8 mouse cellular contexts compared by ENCODE assay signal in genomic region chr10:71306190-71306589, GRCm38 (mm10). TPM values are rescaled to one million over a fixed set of nuclear protein-coding genes. Genes with fewer than 3 reads are reported as not detected.
DNase-seq lines count a peak whose midpoint lies in the region; ATAC-seq and TF ChIP-seq lines count a peak whose summit lies in the region.

No protein-coding gene starts in this region.

- no peaks in the 10 kb centered on the region for H3K36me3 ChIP-seq in forebrain, embryonic 10.5 days (replicated peaks)
- H3K36me3 ChIP-seq in intestine, embryonic 16.5 days (ENCODE audit: control insufficient read depth, insufficient read depth, low read length): no peaks in the 10 kb centered on the region
- H3K36me3 ChIP-seq in neural tube, embryonic 13.5 days: no peaks in the 10 kb centered on the region

- H3K4me1 ChIP-seq in forebrain, embryonic 10.5 days: 0 out of 2 replicates have a peak, but pooled peaks cover 3% of the 10 kb centered on the region
- 0 out of 2 replicates have a peak, but pooled peaks cover 2% of the 10 kb centered on the region for H3K4me1 ChIP-seq in intestine, embryonic 16.5 days (ENCODE audit: control insufficient read depth, insufficient read depth, low read length)
- H3K4me1 ChIP-seq in lung, adult 2 months (ENCODE audit: control insufficient read depth, insufficient read depth, low read length): no peaks in the 10 kb centered on the region
- no peaks in the 10 kb centered on the region for H3K4me1 ChIP-seq in neural tube, embryonic 13.5 days (replicated peaks)

- H3K9me3 ChIP-seq in forebrain, embryonic 10.5 days: no peaks in the 10 kb centered on the region; the same call in 1 of the 2 replicates
- no peaks in the 10 kb centered on the region for H3K9me3 ChIP-seq in intestine, embryonic 16.5 days (ENCODE audit: control insufficient read depth, low read length)
- no peaks in the 10 kb centered on the region for H3K9me3 ChIP-seq in neural tube, embryonic 13.5 days

- TF ChIP-seq CTCF in lung, adult 2 months (IDR thresholded peaks at IDR 0.05; ENCODE audit: insufficient read depth, low read length): peak; percentile 50

- H3K4me3 ChIP-seq in forebrain, embryonic 10.5 days: peak overlapping the region; percentile 32
- H3K4me3 ChIP-seq in intestine, embryonic 16.5 days (ENCODE audit: low read length): peak overlapping the region; percentile 14
- no peak overlapping the region for H3K4me3 ChIP-seq in lung, adult 2 months (replicated peaks; ENCODE audit: extremely low read depth, low read depth, low read length)
- peak overlapping the region; percentile 19; the same call in 1 of the 2 replicates for H3K4me3 ChIP-seq in neural tube, embryonic 13.5 days

- ATAC-seq in intestine, embryonic 16.5 days: no peak; the same call in 1 of the 2 replicates
- ATAC-seq in neural tube, embryonic 13.5 days (ENCODE audit: low read depth): no peak

- TF ChIP-seq POLR2A in lung, adult 2 months (IDR thresholded peaks at IDR 0.05; ENCODE audit: borderline replicate concordance, extremely low read depth, low read depth, low read length): no peak

- no peak overlapping the region for H3K4me2 ChIP-seq in intestine, embryonic 16.5 days (ENCODE audit: low read depth, low read length)
- H3K4me2 ChIP-seq in neural tube, embryonic 13.5 days: peak overlapping the region; percentile 43

- DNase-seq in right cerebral cortex, adult 2 months (ENCODE audit: low spot score in 2 of 2): peak; percentile 56 to 73
- no peak for DNase-seq in right cerebral cortex, postnatal 25 days
- DNase-seq in adrenal gland, postnatal 10 days: peak; percentile 62
- DNase-seq in forebrain, embryonic 10.5 days (ENCODE audit: extremely low spot score, low spot score): no peak
- peak; percentile 21 for DNase-seq in lung, adult 2 months
- DNase-seq in urinary bladder, postnatal 10 days (ENCODE audit: low spot score): no peak

- H3K9ac ChIP-seq in intestine, embryonic 16.5 days (ENCODE audit: low read depth, low read length): no peak overlapping the region
- H3K9ac ChIP-seq in neural tube, embryonic 13.5 days: 0 out of 2 replicates have a peak overlapping the region, but pooled peaks have one; percentile 43

- 34% methylated on average over 6 of the region's 6 CpGs for WGBS in forebrain, embryonic 10.5 days
- WGBS in intestine, embryonic 16.5 days: 21% methylated on average over 6 of the region's 6 CpGs
- WGBS in lung, adult 2 months: 13% methylated on average over 6 of the region's 6 CpGs
- WGBS in neural tube, embryonic 13.5 days: 29% methylated on average over 6 of the region's 6 CpGs

- no peak overlapping the region for H3K27ac ChIP-seq in forebrain, embryonic 10.5 days
- no peak overlapping the region for H3K27ac ChIP-seq in intestine, embryonic 16.5 days (ENCODE audit: low read length)
- no peak overlapping the region for H3K27ac ChIP-seq in neural tube, embryonic 13.5 days (replicated peaks)

- no peaks in the 10 kb centered on the region for H3K27me3 ChIP-seq in forebrain, embryonic 10.5 days (ENCODE audit: poor library complexity, severe bottlenecking)
- H3K27me3 ChIP-seq in intestine, embryonic 16.5 days (replicated peaks; ENCODE audit: control insufficient read depth, insufficient read depth, low read length): no peaks in the 10 kb centered on the region
- H3K27me3 ChIP-seq in neural tube, embryonic 13.5 days: no peaks in the 10 kb centered on the region

RNA-seq across cellular contexts. Expression of gene Ube2d1, which starts 21.1 kb away (rescaled TPM):
- 10 to 100 TPM; 18.9 to 27.0 TPM for total RNA-seq in adrenal gland, postnatal 10 days (2021)
- polyA plus RNA-seq in forebrain, embryonic 10.5 days (2016; fragmentation: Nextera tagmentation; extraction: Ambion mirVana): 92.5 and 95.1 TPM in 2 replicates
- 43.7 and 45.0 TPM in 2 replicates for polyA plus RNA-seq in intestine, embryonic 16.5 days (2015; fragmentation: Nextera tagmentation; extraction: Ambion mirVana)
- 31.4 and 34.3 TPM in 2 replicates for polyA plus RNA-seq in lung, adult 2 months (2012; rRNA removed)
- 200 and 217 TPM in 2 replicates for polyA plus RNA-seq in neural tube, embryonic 13.5 days (2015; fragmentation: Nextera tagmentation; extraction: Ambion mirVana)

RNA-seq across cellular contexts. Expression of gene Cisd1, which starts 38.6 kb away (rescaled TPM):
- 100 to 1,000 TPM; 157 to 163 TPM for total RNA-seq in adrenal gland, postnatal 10 days (2021)
- 138 TPM in 2 replicates for polyA plus RNA-seq in forebrain, embryonic 10.5 days (2016; fragmentation: Nextera tagmentation; extraction: Ambion mirVana)
- polyA plus RNA-seq in intestine, embryonic 16.5 days (2015; fragmentation: Nextera tagmentation; extraction: Ambion mirVana): 125 and 134 TPM in 2 replicates
- polyA plus RNA-seq in lung, adult 2 months (2012; rRNA removed): 35.7 and 40.6 TPM in 2 replicates
- 242 and 259 TPM in 2 replicates for polyA plus RNA-seq in neural tube, embryonic 13.5 days (2015; fragmentation: Nextera tagmentation; extraction: Ambion mirVana)

RNA-seq across cellular contexts. Expression of gene Ipmk, which starts 41.4 kb away (rescaled TPM):
- total RNA-seq in adrenal gland, postnatal 10 days (2021): 10 to 100 TPM; 17.5 to 20.5 TPM
- 21.1 TPM in 2 replicates for polyA plus RNA-seq in forebrain, embryonic 10.5 days (2016; fragmentation: Nextera tagmentation; extraction: Ambion mirVana)
- 25.4 and 32.6 TPM in 2 replicates for polyA plus RNA-seq in intestine, embryonic 16.5 days (2015; fragmentation: Nextera tagmentation; extraction: Ambion mirVana)
- polyA plus RNA-seq in lung, adult 2 months (2012; rRNA removed): 12.2 and 12.4 TPM in 2 replicates
- 16.0 and 17.9 TPM in 2 replicates for polyA plus RNA-seq in neural tube, embryonic 13.5 days (2015; fragmentation: Nextera tagmentation; extraction: Ambion mirVana)

Comparison
In these comparisons a context has a peak if more than half of its experiments do, and no peak if none do; other contexts are left out.
1. DNase-seq: peak in right cerebral cortex, adult 2 months (2 of 2), adrenal gland, postnatal 10 days (single experiment) and lung, adult 2 months (single experiment); none in right cerebral cortex, postnatal 25 days (single experiment), forebrain, embryonic 10.5 days (single experiment) and urinary bladder, postnatal 10 days (single experiment).